Mouse (Mus musculus) limb, embryonic 10.5 days (tissue): ENCODE data around the gene Gmip. TPM values are rescaled to one million over a fixed set of nuclear protein-coding genes. Genes with fewer than 3 reads are reported as not detected.

Source experiments
- DNase-seq: peaks from one replicate; pipeline ENCODE4 v3.0.0-alpha.2; 2017; ENCODE audit warnings: low spot score
- H3K27ac ChIP-seq: fragments of 300-500 bp; sonication (generic); 2 replicates; pipeline ENCODE4 v1.5.1; 2016; ENCODE audit warnings: mild to moderate bottlenecking
- H3K27me3 ChIP-seq: fragments of 300-500 bp; sonication (generic); 2 replicates; pipeline ENCODE4 v1.6.1; 2016; ENCODE audit warnings: low read depth, mild to moderate bottlenecking; ENCODE audit not compliant: poor library complexity, severe bottlenecking
- H3K36me3 ChIP-seq: fragments of 300-500 bp; sonication (generic); 2 replicates; pipeline ENCODE4 v1.6.1; 2016; ENCODE audit warnings: mild to moderate bottlenecking, moderate library complexity
- H3K4me1 ChIP-seq: fragments of 300-500 bp; sonication (generic); 2 replicates; pipeline ENCODE4 v1.6.1; 2016
- H3K4me3 ChIP-seq: fragments of 300-500 bp; sonication (generic); 2 replicates; pipeline ENCODE4 v1.5.1; 2016; ENCODE audit warnings: mild to moderate bottlenecking, moderate library complexity
- H3K9me3 ChIP-seq: fragments of 300-500 bp; sonication (generic); replicated peaks from 2 replicates; pipeline ENCODE4 v1.6.1; 2016; ENCODE audit warnings: mild to moderate bottlenecking
- WGBS: fragments of 180-500 bp; shearing (Covaris S2); methylation state at CpG from one replicate; pipeline ENCODE4 v1.1.7; 2016; 5-methylcytosine and 5-hydroxymethylcytosine counted together
- polyA plus RNA-seq: library from polyadenylated mRNA; unstranded; fragments of >200 nt; fragmentation: Nextera tagmentation; extraction: Ambion mirVana; gene quantifications from 2 replicates; pipeline ENCODE4 v1.2.1, GENCODE M21; 2016

Gmip gene
- polyA plus RNA-seq, 1 experiment from 2014 or later, result 9.3 TPM

DNA sequence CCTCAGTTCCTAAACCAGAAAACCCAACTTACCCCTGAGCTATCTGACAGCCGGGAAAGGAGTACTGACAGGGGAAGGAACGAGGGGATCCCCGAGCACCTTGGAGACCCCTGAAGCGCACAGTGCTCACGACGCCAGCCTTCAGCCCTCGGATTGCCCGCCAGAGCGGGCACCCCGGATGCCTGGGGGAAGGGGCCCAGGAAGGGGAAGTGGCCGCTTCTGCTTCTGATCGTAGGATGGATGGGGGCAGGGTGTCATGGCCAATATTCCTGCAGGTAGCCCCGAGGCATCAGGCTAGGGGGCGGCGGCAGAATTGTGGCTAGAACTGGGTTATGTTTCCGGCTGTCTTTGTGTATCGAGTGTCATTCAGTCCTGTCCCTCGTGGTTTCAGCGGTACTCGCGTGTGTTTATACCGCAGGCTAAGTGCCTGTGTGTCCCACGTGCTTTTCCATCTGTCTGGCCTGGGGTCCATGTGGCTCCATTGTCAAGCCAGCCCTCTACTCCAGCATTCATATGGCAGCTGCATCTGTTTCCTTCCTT, 455 bp downstream of the Gmip start:
- H3K27ac ChIP-seq, result peak overlapping the region; percentile 84
- H3K36me3 ChIP-seq, result peaks cover 74% of the 10 kb centered on the region
- H3K4me3 ChIP-seq, result peak overlapping the region; percentile 68
- WGBS, result 3% methylated on average over 23 of the region's 23 CpGs
- H3K27me3 ChIP-seq, result no peaks in the 10 kb centered on the region
- no peaks in the 10 kb centered on the region for H3K9me3 ChIP-seq
- H3K4me1 ChIP-seq, result peaks cover 15% of the 10 kb centered on the region
- DNase-seq, result peak; percentile 50

DNA sequence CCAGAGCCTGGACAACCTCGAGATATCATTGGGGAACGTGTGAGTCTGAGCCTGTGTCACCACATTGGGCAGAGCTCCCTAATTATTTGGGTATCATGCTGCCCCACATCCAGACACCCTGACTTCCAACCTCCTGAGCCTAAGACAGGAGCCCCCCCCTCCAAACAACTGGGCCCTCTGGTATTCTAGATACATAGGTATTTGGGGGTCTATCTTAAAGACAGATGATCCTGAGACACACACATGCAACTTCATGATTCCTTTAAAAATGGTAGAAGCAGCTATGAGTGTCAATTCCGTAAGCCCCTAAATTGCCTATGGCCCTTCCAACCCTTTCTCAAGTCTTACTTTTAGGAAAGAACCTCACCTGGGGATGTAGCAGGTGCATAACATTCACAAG, 1.3 kb downstream of the Gmip start:
- Histone ChIP-seq H3K27me3 (no peaks in the 10 kb centered on the region), H3K9me3 (no peaks in the 10 kb centered on the region), H3K4me3 (no peak overlapping the region), H3K27ac (no peak overlapping the region; the same call in 1 of the 2 replicates), H3K36me3 (peaks cover 75% of the 10 kb centered on the region), H3K4me1 (peaks cover 15% of the 10 kb centered on the region)
- no peak for DNase-seq
- WGBS, result 52% methylated on average over 3 of the region's 3 CpGs

DNA sequence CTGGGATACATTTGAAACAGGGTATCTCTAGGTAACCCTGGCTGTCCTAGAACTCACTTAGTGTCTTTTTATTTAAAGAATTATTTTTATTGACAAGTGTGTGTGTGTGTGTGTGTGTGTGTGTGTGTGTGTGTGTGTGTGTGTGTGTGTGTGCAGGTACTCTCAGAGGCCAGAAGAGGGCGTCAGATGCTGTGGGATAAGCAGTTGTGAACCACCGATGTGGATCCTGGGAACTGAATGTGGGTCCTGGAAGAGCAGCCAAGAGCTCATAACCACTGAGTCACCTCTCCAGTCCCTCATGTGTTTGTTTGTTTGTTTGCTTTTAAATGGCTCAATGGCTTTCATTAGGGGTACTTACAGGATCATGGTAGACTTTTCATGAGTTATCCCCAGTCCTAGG, 6.4 kb downstream of the Gmip start:
- no peak for DNase-seq
- Histone ChIP-seq H3K9me3 (no peaks in the 10 kb centered on the region), H3K4me1 (peaks cover 6% of the 10 kb centered on the region; the same call in 1 of the 2 replicates), H3K27ac (no peak overlapping the region), H3K36me3 (peaks cover 72% of the 10 kb centered on the region), H3K27me3 (no peaks in the 10 kb centered on the region), H3K4me3 (no peak overlapping the region)
- WGBS, result no CpG with 5 or more reads among the region's 2 CpGs

DNA sequence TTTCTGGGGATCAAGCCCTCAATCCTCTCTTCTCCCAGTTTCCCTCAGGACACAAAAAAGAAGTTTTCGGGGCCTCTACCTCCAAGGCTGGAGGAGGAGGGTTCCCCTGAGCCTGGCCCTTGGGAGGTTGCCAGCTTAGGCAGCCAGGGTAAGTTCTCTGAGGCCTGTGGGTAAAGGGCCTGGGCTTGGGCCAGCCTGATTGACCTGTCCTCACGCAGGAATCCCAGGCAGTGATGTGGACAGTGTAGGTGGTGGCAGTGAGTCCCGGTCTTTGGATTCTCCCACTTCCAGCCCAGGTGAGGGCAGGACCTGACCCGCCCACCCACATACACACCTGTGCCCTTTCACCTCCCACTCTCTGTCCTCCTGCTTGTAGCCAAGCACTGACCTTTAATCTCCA, 6.9 kb downstream of the Gmip start:
- no peak overlapping the region for H3K4me3 ChIP-seq
- H3K27me3 ChIP-seq, result no peaks in the 10 kb centered on the region
- no peaks in the 10 kb centered on the region for H3K9me3 ChIP-seq
- H3K4me1 ChIP-seq, result peaks cover 6% of the 10 kb centered on the region; the same call in 1 of the 2 replicates
- H3K36me3 ChIP-seq, result peaks cover 74% of the 10 kb centered on the region
- no peak overlapping the region for H3K27ac ChIP-seq
- no peak for DNase-seq
- 93% methylated on average over 4 of the region's 4 CpGs for WGBS

DNA sequence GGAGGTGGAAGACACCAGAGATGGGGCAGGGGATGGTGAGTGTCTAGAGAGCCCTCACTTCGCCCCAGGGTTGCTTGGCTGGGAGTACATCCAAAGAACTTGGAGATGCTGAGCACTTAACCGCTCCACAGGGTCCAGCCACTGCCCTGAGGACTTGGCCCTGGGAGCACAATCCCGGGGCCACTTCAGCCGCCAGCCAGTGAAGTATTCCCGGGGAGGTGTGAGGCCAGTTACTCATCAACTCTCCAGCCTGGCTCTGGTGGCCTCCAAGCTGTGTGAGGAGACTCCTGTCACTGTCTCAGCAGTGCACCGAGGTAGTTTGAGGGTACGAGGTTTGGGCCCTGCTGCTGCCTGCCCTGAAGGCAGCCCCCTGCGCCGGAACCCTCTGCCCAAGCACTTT, 12.0 kb downstream of the Gmip start:
- 79% methylated on average over 9 of the region's 9 CpGs for WGBS
- Histone ChIP-seq H3K27me3 (no peaks in the 10 kb centered on the region), H3K27ac (no peak overlapping the region), H3K36me3 (peaks cover 58% of the 10 kb centered on the region), H3K4me1 (peaks cover 48% of the 10 kb centered on the region), H3K9me3 (no peaks in the 10 kb centered on the region), H3K4me3 (no peak overlapping the region)
- no peak for DNase-seq

DNA sequence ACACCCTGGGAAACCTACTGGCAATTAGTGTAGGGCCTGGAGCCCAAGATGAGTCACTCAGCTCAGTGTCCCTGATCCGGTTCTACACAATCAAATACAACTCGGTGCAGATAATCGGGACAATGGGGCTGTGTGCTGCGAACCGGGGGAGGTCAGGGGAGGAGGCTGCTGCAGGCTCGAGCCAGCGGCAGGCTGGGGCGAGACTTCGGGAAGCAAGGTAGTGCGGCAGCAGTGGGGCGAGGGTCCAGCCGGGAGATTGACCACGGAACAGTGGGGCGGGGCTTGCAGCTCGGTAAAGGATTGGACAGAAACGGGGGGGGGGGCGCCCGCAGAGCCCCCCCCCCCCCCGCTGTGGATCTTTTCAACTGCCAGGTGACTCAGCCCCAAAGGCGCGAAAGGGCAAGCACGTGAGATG, 13.5 kb downstream of the Gmip start:
- DNase-seq, result no peak
- H3K27me3 ChIP-seq, result no peaks in the 10 kb centered on the region
- no peaks in the 10 kb centered on the region for H3K9me3 ChIP-seq
- H3K27ac ChIP-seq, result peak overlapping the region; percentile 91
- peaks cover 58% of the 10 kb centered on the region for H3K36me3 ChIP-seq
- peak overlapping the region; percentile 74 for H3K4me3 ChIP-seq
- WGBS, result 1% methylated on average over 16 of the region's 22 CpGs
- H3K4me1 ChIP-seq, result peaks cover 43% of the 10 kb centered on the region

DNA sequence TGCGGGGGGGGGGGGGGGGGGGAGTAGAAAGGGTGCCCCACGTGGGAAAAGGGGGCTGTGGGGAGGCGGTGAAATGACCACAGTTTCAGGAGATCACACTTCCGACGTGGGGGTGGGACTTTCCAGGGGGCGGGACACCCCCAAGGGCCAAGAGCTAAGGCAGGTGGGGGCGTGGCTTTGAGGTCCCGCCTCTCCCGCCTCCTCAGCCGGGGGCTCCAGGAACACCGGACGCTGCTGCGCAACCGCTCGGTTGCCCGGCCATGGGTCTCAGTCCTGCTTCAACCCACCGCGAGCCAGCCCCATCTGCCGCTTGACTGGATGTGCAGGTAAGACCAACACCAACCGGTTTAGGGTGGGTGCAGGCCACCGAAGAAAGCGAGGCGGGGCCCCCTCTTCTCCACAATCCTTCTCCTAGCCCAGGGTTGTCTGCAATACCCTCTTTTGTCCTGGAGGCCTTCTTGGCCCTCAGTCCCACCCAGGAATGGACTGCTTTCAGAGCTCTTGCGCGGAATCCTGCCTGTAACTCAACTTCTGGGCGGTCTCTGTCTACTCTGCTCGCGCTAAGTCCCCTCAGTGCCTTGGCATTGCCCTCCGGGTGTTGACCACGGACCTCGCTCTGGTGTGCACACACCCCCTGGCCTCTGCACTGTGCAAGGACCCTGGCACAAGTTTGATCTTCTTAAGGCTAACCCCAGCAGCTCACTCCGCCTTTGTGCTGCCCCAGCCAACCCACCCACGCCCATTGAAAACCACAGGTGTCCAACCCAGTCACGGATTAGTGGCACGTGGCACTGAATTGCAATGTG, 14.1 kb downstream of the Gmip start, which contains the start of gene Lpar2:
Gene Lpar2 (plus strand): TSS at position 44 of the 806 bp plus-strand sequence.
- no peaks in the 10 kb centered on the region for H3K27me3 ChIP-seq
- peak; percentile 89 for DNase-seq
- H3K27ac ChIP-seq, result peak within 1 kb of the TSS; percentile 91
- H3K9me3 ChIP-seq, result no peaks in the 10 kb centered on the region
- under 1% methylated on average over 33 of the region's 35 CpGs for WGBS
- H3K4me1 ChIP-seq, result peaks cover 43% of the 10 kb centered on the region
- peak within 1 kb of the TSS; percentile 74 for H3K4me3 ChIP-seq
- peaks cover 58% of the 10 kb centered on the region for H3K36me3 ChIP-seq

DNA sequence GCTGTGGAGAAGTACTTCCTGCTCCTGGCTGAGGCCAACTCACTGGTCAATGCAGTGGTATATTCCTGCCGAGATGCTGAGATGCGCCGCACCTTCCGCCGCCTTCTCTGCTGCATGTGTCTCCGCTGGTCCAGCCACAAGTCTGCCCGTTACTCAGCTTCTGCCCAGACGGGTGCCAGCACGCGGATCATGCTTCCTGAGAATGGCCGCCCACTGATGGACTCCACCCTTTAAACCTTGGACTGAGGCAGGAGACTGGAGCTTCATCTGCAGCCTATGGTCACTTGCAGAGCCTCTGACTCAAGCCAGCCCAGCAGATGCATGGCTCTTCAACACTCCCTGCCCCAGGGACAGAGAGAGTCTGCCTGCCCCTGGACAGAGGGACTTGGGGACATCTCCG, 17.9 kb downstream of the Gmip start:
- DNase-seq, result no peak
- H3K4me1 ChIP-seq, result peaks cover 35% of the 10 kb centered on the region
- H3K27me3 ChIP-seq, result no peaks in the 10 kb centered on the region
- H3K36me3 ChIP-seq, result peaks cover 70% of the 10 kb centered on the region
- H3K9me3 ChIP-seq, result no peaks in the 10 kb centered on the region
- H3K27ac ChIP-seq, result no peak overlapping the region
- H3K4me3 ChIP-seq, result no peak overlapping the region
- 97% methylated on average over 12 of the region's 12 CpGs for WGBS

DNA sequence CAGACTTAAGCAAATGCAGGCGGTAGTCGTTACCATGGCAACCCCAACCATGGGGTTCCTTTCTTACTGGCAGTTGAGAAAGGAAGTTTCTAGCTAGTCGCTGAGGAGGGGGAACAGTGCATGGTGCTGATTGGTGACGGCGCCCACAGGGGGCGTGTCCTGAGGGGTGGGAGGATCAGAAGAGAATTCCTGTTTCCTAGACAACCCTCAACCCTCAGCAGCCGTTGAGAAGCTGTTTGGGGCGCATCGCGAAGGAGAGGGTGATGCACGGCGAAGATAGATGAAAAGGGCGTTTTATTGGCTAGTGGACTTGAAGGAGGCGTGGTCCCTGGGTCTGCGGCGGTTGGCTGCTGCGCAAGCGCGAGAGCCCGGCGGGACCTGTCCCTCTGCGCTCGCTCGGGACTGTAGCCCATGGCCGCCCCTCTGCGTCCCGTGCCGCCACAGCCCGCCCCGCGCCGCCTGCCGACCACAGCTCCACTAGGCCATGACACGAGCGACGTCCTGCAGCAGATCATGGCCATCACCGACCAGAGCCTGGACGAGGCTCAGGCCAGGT, 23.9 kb downstream of the Gmip start, which contains the start of gene Pbx4:
Gene Pbx4 (plus strand): TSS at position 194 of the 556 bp plus-strand sequence.
- under 1% methylated on average over 38 of the region's 38 CpGs for WGBS
- H3K9me3 ChIP-seq, result no peaks in the 10 kb centered on the region
- H3K36me3 ChIP-seq, result peaks cover 31% of the 10 kb centered on the region
- 0 out of 2 replicates have a peak, but pooled peaks cover 14% of the 10 kb centered on the region for H3K27me3 ChIP-seq
- peak; percentile 93 for DNase-seq
- peak within 1 kb of the TSS; percentile 69 for H3K4me3 ChIP-seq
- peak within 1 kb of the TSS; percentile 81 for H3K27ac ChIP-seq
- peaks cover 15% of the 10 kb centered on the region for H3K4me1 ChIP-seq

DNA sequence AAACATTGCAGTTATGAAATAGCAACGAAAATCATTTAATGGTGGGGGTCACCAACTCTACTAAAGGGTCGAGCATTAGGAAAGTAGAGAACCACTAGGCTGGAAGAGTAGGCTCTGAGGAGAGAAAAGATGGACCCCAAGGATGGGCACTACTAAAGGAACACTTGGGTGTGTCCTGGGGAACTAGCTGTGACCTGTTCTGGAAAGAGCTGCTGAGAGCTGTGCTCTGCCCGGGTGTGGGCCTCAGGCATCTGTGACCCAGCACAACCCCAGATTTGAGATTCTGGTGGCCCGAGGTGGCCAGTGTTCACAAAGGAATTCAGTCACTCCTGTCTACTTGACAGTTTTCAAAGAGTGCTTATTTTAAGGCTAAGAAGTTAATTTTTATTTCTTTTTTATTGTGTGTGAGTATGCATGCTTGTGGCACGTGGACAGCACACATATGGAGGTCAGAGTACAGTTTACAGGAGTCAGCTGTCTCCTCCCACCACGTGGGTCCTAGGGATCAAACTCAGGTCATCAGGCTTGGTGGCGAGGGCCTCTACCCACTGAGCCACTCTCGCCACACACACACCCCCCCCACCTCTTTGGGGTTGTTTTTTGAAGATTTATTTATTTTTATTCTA, 28.7 kb downstream of the Gmip start:
- Histone ChIP-seq H3K9me3 (no peaks in the 10 kb centered on the region), H3K27ac (no peak overlapping the region), H3K36me3 (peaks cover 3% of the 10 kb centered on the region; the same call in 1 of the 2 replicates), H3K27me3 (0 out of 2 replicates have a peak, but pooled peaks cover 14% of the 10 kb centered on the region), H3K4me3 (no peak overlapping the region), H3K4me1 (peaks cover 8% of the 10 kb centered on the region)
- no peak for DNase-seq
- 77% methylated on average over 8 of the region's 8 CpGs for WGBS

DNA sequence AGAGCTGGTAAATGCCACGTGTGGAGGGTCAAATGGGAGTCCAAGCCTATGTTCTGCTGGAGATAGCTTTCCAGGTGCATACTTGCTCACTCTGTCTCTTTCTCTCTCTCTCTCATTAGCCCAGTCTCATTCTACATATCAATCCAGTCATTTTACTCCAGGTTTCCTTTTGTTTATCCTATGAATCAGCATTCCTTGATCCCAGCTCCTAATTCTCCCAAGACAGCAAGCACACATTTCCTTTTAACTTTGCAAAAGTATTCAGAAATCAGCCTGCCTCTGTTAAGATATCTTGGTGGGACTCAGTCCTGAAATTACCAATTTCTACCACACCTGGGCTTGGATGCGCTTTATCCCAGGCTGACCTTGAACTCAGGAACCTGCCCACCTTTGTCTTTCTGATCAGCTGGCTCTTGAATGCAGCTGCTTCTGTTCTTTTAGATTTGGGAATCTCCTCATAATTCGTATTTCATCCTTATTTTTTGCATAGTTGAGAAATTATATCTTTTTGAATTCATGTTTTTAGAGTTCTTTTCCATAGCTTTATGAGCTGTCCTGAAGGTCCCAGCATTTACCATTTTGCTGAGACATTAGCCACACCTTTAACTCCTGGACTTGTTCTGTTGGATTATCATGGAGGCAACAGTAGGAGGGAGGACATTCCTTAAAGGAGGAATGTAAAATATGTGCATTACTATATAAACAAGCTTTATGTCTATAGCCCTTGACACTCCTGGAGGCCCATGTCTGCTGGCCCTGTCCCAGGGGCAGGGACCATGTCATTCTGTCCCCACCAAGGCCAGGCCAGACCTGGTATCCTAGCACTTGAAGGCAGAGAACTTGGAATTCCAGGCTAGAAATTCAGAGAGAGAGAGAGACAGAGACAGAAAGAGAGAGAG, 38.9 kb downstream of the Gmip start:
- H3K27me3 ChIP-seq, result no peaks in the 10 kb centered on the region
- no peak for DNase-seq
- WGBS, result 68% methylated on average over 3 of the region's 3 CpGs

DNA sequence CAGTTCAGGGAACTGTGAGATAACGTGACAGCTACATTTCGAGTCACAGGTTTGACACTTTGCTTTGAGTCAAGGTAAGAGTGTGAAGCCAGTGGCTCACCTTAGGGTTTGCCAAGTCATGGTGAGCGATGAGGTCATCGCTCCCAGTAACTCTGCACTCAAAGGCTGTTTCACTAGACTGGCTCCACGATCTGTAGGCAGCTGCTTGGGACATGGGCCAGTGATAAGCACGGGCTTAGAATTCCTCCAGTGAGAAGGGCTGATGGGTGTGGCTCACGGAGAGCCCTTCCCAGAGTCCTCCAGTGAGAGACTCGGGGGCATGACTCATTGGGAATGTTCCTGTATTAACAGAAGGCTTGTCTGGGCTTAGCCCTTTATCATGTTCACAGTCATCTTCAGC, 40.5 kb downstream of the Gmip start:
- Histone ChIP-seq H3K4me3 (no peak overlapping the region), H3K9me3 (no peaks in the 10 kb centered on the region), H3K27ac (no peak overlapping the region), H3K4me1 (no peaks in the 10 kb centered on the region), H3K36me3 (no peaks in the 10 kb centered on the region), H3K27me3 (no peaks in the 10 kb centered on the region)
- DNase-seq, result no peak
- WGBS, result 86% methylated on average over 8 of the region's 8 CpGs

More for the DNA sequence above, 38.9 kb downstream of the Gmip start:
- Histone ChIP-seq H3K36me3 (no peaks in the 10 kb centered on the region), H3K27ac (no peak overlapping the region), H3K4me1 (no peaks in the 10 kb centered on the region), H3K9me3 (no peaks in the 10 kb centered on the region), H3K4me3 (no peak overlapping the region)
